Mouse (Mus musculus) bone marrow macrophage, adult 2 months (primary cell): ENCODE data around the gene Sema4c.

ENCODE experiments used
- CTCF ChIP-seq: IDR thresholded peaks from 2 replicates; pipeline ENCODE4 v1.5.1; 2012; ENCODE audit warnings: low read depth, mild to moderate bottlenecking, low read length, moderate library complexity
- POLR2A ChIP-seq: IDR thresholded peaks from 2 replicates; pipeline ENCODE4 v1.6.1; 2012; ENCODE audit warnings: mild to moderate bottlenecking, low read depth, low read length, borderline replicate concordance

- TF ChIP-seq POLR2A, result no peak
- no peak for TF ChIP-seq CTCF
These were observed 21.8 kb downstream of the Sema4c start for GRCm38 (mm10) chr1:36536397-36536728.
